Mouse (Mus musculus) gastrocnemius, postnatal 14 days (tissue): ENCODE measurements around the gene Hemk1. TPM values are rescaled to one million over a fixed set of nuclear protein-coding genes. Genes with fewer than 3 reads are reported as not detected.
"Not testable (repeated sequence)": the region's sequence is repeated elsewhere in the genome, so short reads cannot be mapped to it uniquely, and the experiment has no call there.

Experiments used
- DNase-seq: peaks from one replicate; pipeline ENCODE4 v3.0.0; 2021; ENCODE audit warnings: mixed read lengths
- intact Hi-C: fragments of 180-260 bp; cut with DNase I; formaldehyde crosslinking; loops from one replicate; pipeline ENCODE4 v1.15.1; 2025; ENCODE audit warnings: low total_unique reads
- total RNA-seq, 2 experiments: library from RNA; stranded (reverse); gene quantifications; 2 replicates each; pipeline ENCODE4 v1.2.3; 2021

Gene Hemk1
- total RNA-seq, 2 experiments from 2014 or later, result 12.0 to 13.2 TPM

GRCm38 (mm10) chr9:107315791-107316190, 22.4 kb downstream of the Hemk1 start:
- DNase-seq, result no peak
- intact Hi-C loops, result no loop called here

GRCm38 (mm10) chr9:107313926-107314325, 24.2 kb downstream of the Hemk1 start:
- intact Hi-C loops, result no loop called here
- no peak for DNase-seq

GRCm38 (mm10) chr9:107312811-107313584, 25.2 kb downstream of the Hemk1 start:
- no peak for DNase-seq
- intact Hi-C loops, result no loop called here

- DNase-seq, result no peak
- intact Hi-C loops, result no loop called here
Measured at GRCm38 (mm10) chr9:107309600-107309999, 28.6 kb downstream of the Hemk1 start.

- no peak for DNase-seq
- intact Hi-C loops, result no loop called here
Measured at GRCm38 (mm10) chr9:107309171-107309570, 29.0 kb downstream of the Hemk1 start.

GRCm38 (mm10) chr9:107308346-107309000, 29.7 kb downstream of the Hemk1 start:
- intact Hi-C loops, result no loop called here
- DNase-seq, result peak; percentile 56

GRCm38 (mm10) chr9:107307886-107308285, 30.3 kb downstream of the Hemk1 start:
- peak; percentile 91 for DNase-seq
- intact Hi-C loops, result no loop called here

GRCm38 (mm10) chr9:107307099-107307872, 30.9 kb downstream of the Hemk1 start:
- intact Hi-C loops, result no loop called here
- no peak for DNase-seq

GRCm38 (mm10) chr9:107306673-107307072, 31.5 kb downstream of the Hemk1 start:
- intact Hi-C loops, result not testable (repeated sequence)

GRCm38 (mm10) chr9:107305601-107306542, 32.3 kb downstream of the Hemk1 start:
- peak; percentile 59 for DNase-seq
- intact Hi-C loops, result no loop called here

More at GRCm38 (mm10) chr9:107306673-107307072, 31.5 kb downstream of the Hemk1 start:
- DNase-seq, result not testable (repeated sequence)

GRCm38 (mm10) chr9:107305012-107305411, 33.1 kb downstream of the Hemk1 start:
- DNase-seq, result no peak
- intact Hi-C loops, result no loop called here

- no peak for DNase-seq
- intact Hi-C loops, result no loop called here
Measured at GRCm38 (mm10) chr9:107304383-107304782, 33.8 kb downstream of the Hemk1 start.

GRCm38 (mm10) chr9:107303900-107304299, 34.2 kb downstream of the Hemk1 start:
- intact Hi-C loops, result no loop called here
- no peak for DNase-seq

- DNase-seq, result no peak
- intact Hi-C loops, result no loop called here
Measured at GRCm38 (mm10) chr9:107303121-107303820, 34.9 kb downstream of the Hemk1 start.

- no peak for DNase-seq
- intact Hi-C loops, result no loop called here
Measured at GRCm38 (mm10) chr9:107302592-107302991, 35.6 kb downstream of the Hemk1 start.

GRCm38 (mm10) chr9:107301554-107302331, 36.4 kb downstream of the Hemk1 start:
- no peak for DNase-seq
- intact Hi-C loops, result no loop called here

- no peak for DNase-seq
- intact Hi-C loops, result no loop called here
Measured at GRCm38 (mm10) chr9:107300224-107300973, 37.8 kb downstream of the Hemk1 start.
